Mouse (Mus musculus): Measurements from ENCODE around the gene Sept1. TPM values are rescaled to one million over a fixed set of nuclear protein-coding genes. Genes with fewer than 3 reads are reported as not detected.

Sept1 gene
- polyA plus RNA-seq, 1 experiment = 2.2 TPM

- peak overlapping the region; percentile 84 for H3ac ChIP-seq (ENCODE audit: control insufficient read depth, insufficient read length)
- H3K36me3 ChIP-seq (ENCODE audit: control insufficient read depth, insufficient read depth) = no peaks in the 10 kb centered on the region
- TF ChIP-seq MYOD1 (IDR thresholded peaks at IDR 0.05; ENCODE audit: control insufficient read depth in 1 of 3, insufficient read length in 2 of 3, low read depth in 2 of 3) (no peak), REST (IDR thresholded peaks at IDR 0.05; ENCODE audit: insufficient read depth, insufficient read length) (no peak), USF1 (IDR thresholded peaks at IDR 0.05; ENCODE audit: low read depth) (no peak), CEBPB (IDR thresholded peaks at IDR 0.05; ENCODE audit: insufficient read depth, poor library complexity, severe bottlenecking) (no peak), TCF12 (IDR thresholded peaks at IDR 0.05; ENCODE audit: insufficient read depth, poor library complexity, severe bottlenecking) (no peak), POLR2A (IDR thresholded peaks at IDR 0.05; ENCODE audit: insufficient read length, low read depth) (no peak), E2F4 (IDR thresholded peaks at IDR 0.05; ENCODE audit: insufficient read depth) (no peak), SRF (IDR thresholded peaks at IDR 0.05; ENCODE audit: control insufficient read depth, insufficient read length, low read depth) (no peak), MAX (IDR thresholded peaks at IDR 0.05; ENCODE audit: low read depth) (no peak), TCF3 (IDR thresholded peaks at IDR 0.05; ENCODE audit: insufficient read length, low read depth) (no peak), MYOG (IDR thresholded peaks at IDR 0.05; ENCODE audit: control insufficient read depth in 1 of 3, insufficient read depth in 1 of 3, insufficient read length in 2 of 3, low read depth in 2 of 3) (no peak), POLR2AphosphoS2 (IDR thresholded peaks at IDR 0.05; ENCODE audit: insufficient read length, low read depth) (no peak)
- peak overlapping the region; percentile 89 for H3K4me2 ChIP-seq (ENCODE audit: low read depth)
- peak overlapping the region; percentile 57 for H3K4me3 ChIP-seq
- peaks cover 18% of the 10 kb centered on the region for H3K79me2 ChIP-seq (ENCODE audit: control insufficient read depth, insufficient read depth)
- H3K27me3 ChIP-seq (ENCODE audit: control insufficient read depth, insufficient read depth, insufficient read length) = no peaks in the 10 kb centered on the region
These were observed 10.5 kb upstream of the Sept1 start for GRCm38 (mm10) chr7:127243361-127243867.

GRCm38 (mm10) chr7:127234777-127235176 lies 1.8 kb upstream of the Sept1 start:
- Histone ChIP-seq H3ac (ENCODE audit: control insufficient read depth, insufficient read length) (no peak overlapping the region), H3K4me3 (no peak overlapping the region), H3K27me3 (ENCODE audit: control insufficient read depth, insufficient read depth, insufficient read length) (no peaks in the 10 kb centered on the region), H3K4me2 (ENCODE audit: low read depth) (no peak overlapping the region), H3K79me2 (ENCODE audit: control insufficient read depth, insufficient read depth) (peaks cover 49% of the 10 kb centered on the region), H3K36me3 (ENCODE audit: control insufficient read depth, insufficient read depth) (peaks cover 8% of the 10 kb centered on the region)
- TF ChIP-seq USF1 (IDR thresholded peaks at IDR 0.05; ENCODE audit: low read depth) (no peak), CEBPB (IDR thresholded peaks at IDR 0.05; ENCODE audit: insufficient read depth, poor library complexity, severe bottlenecking) (no peak), MYOD1 (IDR thresholded peaks at IDR 0.05; ENCODE audit: control insufficient read depth in 1 of 3, insufficient read length in 2 of 3, low read depth in 2 of 3) (no peak), POLR2AphosphoS2 (IDR thresholded peaks at IDR 0.05; ENCODE audit: insufficient read length, low read depth) (no peak), E2F4 (IDR thresholded peaks at IDR 0.05; ENCODE audit: insufficient read depth) (no peak), POLR2A (IDR thresholded peaks at IDR 0.05; ENCODE audit: insufficient read length, low read depth) (no peak), MAX (IDR thresholded peaks at IDR 0.05; ENCODE audit: low read depth) (no peak), TCF3 (IDR thresholded peaks at IDR 0.05; ENCODE audit: insufficient read length, low read depth) (no peak), MYOG (IDR thresholded peaks at IDR 0.05; ENCODE audit: control insufficient read depth in 1 of 3, insufficient read depth in 1 of 3, insufficient read length in 2 of 3, low read depth in 2 of 3) (no peak), REST (IDR thresholded peaks at IDR 0.05; ENCODE audit: insufficient read depth, insufficient read length) (no peak), TCF12 (IDR thresholded peaks at IDR 0.05; ENCODE audit: insufficient read depth, poor library complexity, severe bottlenecking) (no peak)

- TF ChIP-seq MAX (IDR thresholded peaks at IDR 0.05; ENCODE audit: low read depth) = no peak
- TF ChIP-seq MYOG (IDR thresholded peaks at IDR 0.05; ENCODE audit: control insufficient read depth in 1 of 3, insufficient read depth in 1 of 3, insufficient read length in 2 of 3, low read depth in 2 of 3) = no peak
- TF ChIP-seq TCF3 (IDR thresholded peaks at IDR 0.05; ENCODE audit: insufficient read length, low read depth) = no peak
- TF ChIP-seq MYOD1 (IDR thresholded peaks at IDR 0.05; ENCODE audit: control insufficient read depth in 1 of 3, insufficient read length in 2 of 3, low read depth in 2 of 3) = no peak
- TF ChIP-seq USF1 (IDR thresholded peaks at IDR 0.05; ENCODE audit: low read depth) = no peak
- TF ChIP-seq E2F4 (IDR thresholded peaks at IDR 0.05; ENCODE audit: insufficient read depth) = no peak
- no peak for TF ChIP-seq SRF (IDR thresholded peaks at IDR 0.05; ENCODE audit: control insufficient read depth, insufficient read length, low read depth)
- TF ChIP-seq POLR2AphosphoS2 (IDR thresholded peaks at IDR 0.05; ENCODE audit: insufficient read length, low read depth) = no peak
- no peak for TF ChIP-seq TCF12 (IDR thresholded peaks at IDR 0.05; ENCODE audit: insufficient read depth, poor library complexity, severe bottlenecking)
- no peak for TF ChIP-seq REST (IDR thresholded peaks at IDR 0.05; ENCODE audit: insufficient read depth, insufficient read length)
- H3K4me2 ChIP-seq (ENCODE audit: low read depth) = peak overlapping the region; percentile 83
- H3K4me3 ChIP-seq = peak overlapping the region; percentile 91
- H3ac ChIP-seq (ENCODE audit: control insufficient read depth, insufficient read length) = peak overlapping the region; percentile 32
- H3K36me3 ChIP-seq (ENCODE audit: control insufficient read depth, insufficient read depth) = peaks cover 12% of the 10 kb centered on the region
- no peaks in the 10 kb centered on the region for H3K27me3 ChIP-seq (ENCODE audit: control insufficient read depth, insufficient read depth, insufficient read length)
- peaks cover 49% of the 10 kb centered on the region for H3K79me2 ChIP-seq (ENCODE audit: control insufficient read depth, insufficient read depth)
These were observed 835 bp upstream of the Sept1 start for GRCm38 (mm10) chr7:127233765-127234164.

GRCm38 (mm10) chr7:127233368-127233749 lies 429 bp upstream of the Sept1 start:
- peaks cover 12% of the 10 kb centered on the region for H3K36me3 ChIP-seq (ENCODE audit: control insufficient read depth, insufficient read depth)
- no peak for TF ChIP-seq USF1 (IDR thresholded peaks at IDR 0.05; ENCODE audit: low read depth)
- TF ChIP-seq MYOG (IDR thresholded peaks at IDR 0.05; ENCODE audit: control insufficient read depth in 1 of 3, insufficient read depth in 1 of 3, insufficient read length in 2 of 3, low read depth in 2 of 3) = no peak
- TF ChIP-seq E2F4 (IDR thresholded peaks at IDR 0.05; ENCODE audit: insufficient read depth) = no peak
- TF ChIP-seq MAX (IDR thresholded peaks at IDR 0.05; ENCODE audit: low read depth) = no peak
- no peak for TF ChIP-seq TCF12 (IDR thresholded peaks at IDR 0.05; ENCODE audit: insufficient read depth, poor library complexity, severe bottlenecking)
- no peak for TF ChIP-seq TCF3 (IDR thresholded peaks at IDR 0.05; ENCODE audit: insufficient read length, low read depth)
- no peak for TF ChIP-seq SRF (IDR thresholded peaks at IDR 0.05; ENCODE audit: control insufficient read depth, insufficient read length, low read depth)
- TF ChIP-seq MYOD1 (IDR thresholded peaks at IDR 0.05; ENCODE audit: control insufficient read depth in 1 of 3, insufficient read length in 2 of 3, low read depth in 2 of 3) = no peak
- TF ChIP-seq POLR2A (IDR thresholded peaks at IDR 0.05; ENCODE audit: insufficient read length, low read depth) = no peak
- no peak for TF ChIP-seq POLR2AphosphoS2 (IDR thresholded peaks at IDR 0.05; ENCODE audit: insufficient read length, low read depth)
- peaks cover 49% of the 10 kb centered on the region for H3K79me2 ChIP-seq (ENCODE audit: control insufficient read depth, insufficient read depth)

More at GRCm38 (mm10) chr7:127233368-127233749, 429 bp upstream of the Sept1 start:
- Histone ChIP-seq H3K4me3 (peak overlapping the region; percentile 91), H3K4me2 (ENCODE audit: low read depth) (peak overlapping the region; percentile 83), H3ac (ENCODE audit: control insufficient read depth, insufficient read length) (peak overlapping the region; percentile 32), H3K27me3 (ENCODE audit: control insufficient read depth, insufficient read depth, insufficient read length) (no peaks in the 10 kb centered on the region)

Measured in myocyte (in vitro differentiated cells).